Mouse (Mus musculus): ENCODE data around the gene Arhgef3.

Arhgef3 gene

DNA sequence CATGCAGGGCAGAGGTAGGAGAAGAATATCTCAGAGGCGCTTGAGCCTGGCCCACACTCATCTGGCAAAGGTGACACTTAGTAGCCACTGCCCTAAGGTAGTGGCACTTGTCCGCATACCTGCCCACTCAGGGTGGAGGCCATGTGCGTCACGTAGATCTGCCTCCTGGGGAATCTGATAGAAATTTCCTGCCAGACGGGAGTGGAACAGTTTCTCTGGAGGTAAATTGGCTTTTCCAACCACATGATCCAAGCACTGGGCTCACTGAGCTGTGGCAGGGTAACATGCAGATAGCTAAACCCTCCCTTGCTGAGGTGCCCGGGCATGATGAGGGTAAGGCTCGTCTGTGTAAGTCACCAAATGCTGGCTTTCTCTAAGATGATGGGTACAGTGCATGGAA lies 46.1 kb downstream of the Arhgef3 start:
- in situ Hi-C loops (cut with MboI, MseI): loop anchor here (25.0 kb wide), 1 partner anchor 552 kb away; no protein-coding TSS in a partner anchor

DNA sequence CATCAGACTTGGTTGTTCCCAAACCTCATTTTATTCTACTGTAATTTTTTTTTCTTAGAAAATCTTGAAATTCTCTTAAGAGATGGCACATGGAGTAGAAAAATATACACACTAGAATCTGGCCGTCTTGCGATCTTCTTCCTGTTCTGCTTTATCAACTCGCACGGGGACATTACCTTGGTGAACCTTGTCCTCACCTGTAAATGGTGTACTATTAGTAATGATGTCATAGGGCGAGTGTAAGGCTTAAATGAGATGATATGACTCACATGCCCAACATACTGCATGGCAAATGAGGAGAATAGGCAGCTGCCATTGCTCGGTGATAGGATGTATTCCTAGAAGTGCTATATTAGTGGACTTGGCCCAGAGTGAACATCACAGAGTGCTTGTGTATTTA lies 49.9 kb downstream of the Arhgef3 start:
- in situ Hi-C loops (cut with MboI, MseI): loop anchor here (25.0 kb wide), 1 partner anchor 548 kb away; no protein-coding TSS in a partner anchor

DNA sequence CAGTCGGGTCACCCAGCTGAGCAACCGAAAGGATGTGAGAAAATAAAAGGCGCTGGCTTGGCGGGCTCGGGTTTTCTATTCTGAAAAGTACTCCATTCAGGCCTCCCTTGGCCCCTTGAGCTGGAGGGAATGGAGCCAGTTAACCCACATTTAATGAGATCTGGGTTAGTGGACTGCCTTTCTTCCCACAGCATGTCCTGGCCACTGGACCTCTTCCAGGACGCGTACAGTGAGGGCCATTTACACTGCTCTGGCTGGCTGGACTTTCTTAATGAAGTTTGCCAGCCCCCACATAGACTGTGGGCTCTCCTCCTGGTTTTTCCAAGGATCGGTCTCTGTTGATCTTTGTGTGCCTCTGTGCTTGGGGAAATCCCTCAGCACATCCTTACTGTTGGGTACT lies 52.1 kb downstream of the Arhgef3 start:
- in situ Hi-C loops (cut with MboI, MseI): loop anchor here (25.0 kb wide), 1 partner anchor 546 kb away; no protein-coding TSS in a partner anchor

DNA sequence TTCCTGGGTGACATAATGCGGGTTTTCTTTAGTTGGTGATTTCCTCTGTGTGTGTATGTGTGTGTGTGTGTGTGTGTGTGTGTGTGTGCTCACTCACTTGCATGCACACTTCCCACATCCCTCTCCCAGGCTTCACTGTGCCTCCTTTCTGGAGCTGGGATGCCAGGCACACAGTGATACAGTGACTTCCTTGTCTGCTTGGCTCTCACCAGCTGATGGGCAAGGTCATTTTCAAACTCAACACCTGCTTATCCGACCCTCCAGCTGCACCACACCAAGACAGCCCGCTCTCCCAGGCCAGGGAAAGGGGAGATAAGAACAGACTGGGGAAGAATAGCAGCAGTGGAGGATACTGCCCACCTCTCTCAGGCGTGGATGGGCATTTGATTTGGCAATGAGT lies 52.5 kb downstream of the Arhgef3 start:
- in situ Hi-C loops (cut with MboI, MseI): loop anchor here (25.0 kb wide), 1 partner anchor 545 kb away; no protein-coding TSS in a partner anchor

DNA sequence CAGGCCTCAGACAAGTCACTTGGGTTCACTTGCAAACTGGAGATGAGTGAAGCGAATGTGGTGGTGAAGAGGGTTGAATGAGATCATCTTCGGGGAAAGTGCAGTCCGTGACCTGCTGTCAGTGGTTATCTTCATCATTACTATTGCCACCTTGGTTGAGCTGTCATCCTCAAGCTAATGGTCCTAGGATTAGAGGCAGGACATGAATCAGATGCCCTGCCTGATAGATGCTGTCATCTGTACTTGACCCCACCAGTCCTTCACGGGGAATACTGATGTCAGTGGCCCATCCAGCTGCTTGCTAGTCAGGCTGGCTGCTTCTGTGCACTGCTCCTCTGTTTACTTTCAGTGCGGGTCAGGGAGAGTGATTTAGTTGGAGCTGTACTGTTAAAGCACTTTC lies 53.7 kb downstream of the Arhgef3 start:
- in situ Hi-C loops (cut with MboI, MseI): loop anchor here (25.0 kb wide), 1 partner anchor 544 kb away; no protein-coding TSS in a partner anchor

DNA sequence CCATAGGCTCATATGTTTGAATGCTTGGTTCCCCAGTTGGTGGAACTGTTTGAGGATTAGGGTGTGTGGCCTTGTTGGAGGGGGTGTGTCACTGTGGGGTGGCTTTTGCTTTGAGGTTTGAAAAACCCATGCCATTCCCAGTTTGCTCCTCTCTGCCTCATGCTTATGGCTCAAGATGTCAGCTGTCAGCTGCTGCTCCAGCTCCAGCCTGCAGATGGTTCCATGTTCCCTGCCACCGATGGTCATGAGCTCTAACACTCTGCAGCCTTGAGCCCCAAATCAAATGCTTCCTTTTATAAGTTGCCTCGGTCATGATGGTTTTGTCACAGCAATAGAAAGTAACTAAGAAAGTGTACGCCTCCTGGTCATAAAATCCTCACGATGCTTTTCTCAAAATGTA lies 54.6 kb downstream of the Arhgef3 start:
- in situ Hi-C loops (cut with MboI, MseI): loop anchor here (25.0 kb wide), 1 partner anchor 543 kb away; no protein-coding TSS in a partner anchor

DNA sequence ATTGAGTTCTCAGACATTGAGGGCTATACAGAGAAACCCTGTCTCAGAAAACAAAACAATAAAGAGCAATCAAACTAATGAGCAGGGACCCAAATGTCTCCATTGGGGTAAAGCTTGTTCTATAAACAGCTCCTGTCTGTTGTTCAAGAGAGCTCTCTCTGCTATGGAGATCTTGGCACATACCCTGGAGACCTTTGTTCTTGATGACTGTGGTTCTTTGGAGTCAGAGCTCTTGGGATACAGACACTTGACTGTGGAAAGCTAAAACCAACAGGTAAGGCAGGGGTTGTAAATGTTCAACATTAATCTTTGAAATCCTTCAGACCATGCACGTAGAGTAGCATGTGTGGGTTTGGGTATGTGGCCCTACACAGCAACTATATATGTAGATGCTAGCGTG lies 55.7 kb downstream of the Arhgef3 start:
- in situ Hi-C loops (cut with MboI, MseI): loop anchor here (25.0 kb wide), 1 partner anchor 542 kb away; no protein-coding TSS in a partner anchor

DNA sequence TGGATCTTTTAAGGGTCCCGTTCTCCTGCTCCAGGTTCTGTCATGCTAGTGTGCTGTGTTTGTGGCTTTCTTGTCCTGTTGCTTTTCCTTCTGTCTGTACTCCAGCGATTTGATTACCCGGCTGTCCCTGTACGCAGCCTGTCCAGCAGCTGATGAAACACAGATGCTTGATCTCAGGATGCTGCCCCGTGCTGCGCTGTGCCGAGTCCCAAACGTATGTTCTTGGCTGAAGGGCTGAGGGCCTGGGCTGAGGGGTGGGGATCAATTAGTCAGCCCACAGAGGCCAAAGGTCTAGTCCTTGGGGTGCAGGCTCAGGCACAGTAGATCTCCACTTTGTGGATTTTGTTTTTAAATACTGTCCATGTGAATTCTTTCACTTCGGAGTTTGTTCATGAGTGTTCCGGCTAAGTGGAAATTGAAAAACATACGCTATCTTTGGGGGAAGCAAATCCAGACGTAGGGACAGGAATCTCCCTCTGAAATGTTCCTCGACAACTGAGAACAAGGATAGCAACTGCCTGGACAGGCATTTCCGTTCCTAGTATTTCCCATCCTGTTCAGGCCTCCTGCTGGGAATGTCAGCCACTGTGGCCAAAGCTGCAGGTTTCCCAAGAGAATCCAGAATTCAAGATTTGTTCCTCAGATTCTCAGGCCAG lies 56.6 kb downstream of the Arhgef3 start:
- in situ Hi-C loops (cut with MboI, MseI): loop anchor here (25.0 kb wide), 1 partner anchor 541 kb away; no protein-coding TSS in a partner anchor

DNA sequence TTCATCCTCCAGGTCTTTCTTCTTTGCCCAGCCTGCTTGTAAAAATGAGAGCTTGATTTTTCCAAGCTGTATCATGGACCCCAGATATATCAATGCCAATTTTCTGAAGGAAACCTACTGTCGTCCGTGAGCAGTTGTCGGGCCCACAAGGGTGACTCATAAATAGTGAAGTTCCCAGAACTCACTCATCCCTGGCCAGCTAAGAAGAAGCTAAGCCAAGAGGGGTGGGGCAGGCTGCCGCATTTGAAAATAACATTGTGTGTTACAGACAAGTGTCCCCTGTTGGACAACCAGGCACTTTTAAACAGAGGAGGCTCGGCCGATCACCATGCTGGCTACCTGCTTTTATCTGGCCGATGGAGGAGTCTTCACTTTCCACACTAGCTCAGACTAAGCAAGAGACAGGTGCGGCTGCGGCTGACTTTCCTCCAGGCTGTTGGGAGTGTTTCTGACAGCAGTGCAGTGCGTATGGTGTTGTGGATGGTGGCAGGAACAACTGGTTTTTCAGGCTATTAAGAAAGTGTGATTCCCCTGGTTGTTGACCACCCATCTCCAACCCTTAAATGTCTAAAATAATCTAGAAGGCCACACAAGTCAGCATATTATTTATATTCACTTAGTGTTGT lies 58.6 kb downstream of the Arhgef3 start:
- in situ Hi-C loops (cut with MboI, MseI): loop anchor here (25.0 kb wide), 1 partner anchor 539 kb away; no protein-coding TSS in a partner anchor

DNA sequence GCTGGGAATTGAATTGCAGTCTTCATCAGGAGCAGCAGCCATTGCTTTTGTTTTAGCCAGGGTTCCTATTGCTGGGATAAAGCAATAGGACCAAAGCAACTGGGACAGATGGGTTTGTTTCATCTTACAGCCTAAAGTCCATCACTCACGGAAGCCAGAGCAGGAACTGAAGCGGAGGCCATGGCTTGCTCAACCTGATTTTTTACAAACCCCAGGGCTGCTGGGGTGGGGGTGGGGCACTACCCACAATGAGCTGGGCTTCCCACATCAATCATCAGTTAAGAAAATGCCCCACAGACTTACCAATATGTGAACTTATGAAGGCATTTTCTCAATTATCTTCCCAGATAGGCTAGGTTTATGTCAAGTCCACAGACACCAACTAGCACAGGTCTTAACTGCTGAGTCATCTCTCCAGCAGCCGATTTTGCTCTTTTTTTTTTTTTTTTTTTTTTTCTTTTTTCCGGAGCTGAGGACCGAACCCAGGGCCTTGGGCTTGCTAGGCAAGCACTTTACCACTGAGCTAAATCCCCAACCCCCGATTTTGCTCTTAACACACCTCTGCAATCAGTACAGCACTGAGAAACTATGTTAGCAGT lies 59.6 kb downstream of the Arhgef3 start:
- in situ Hi-C loops (cut with MboI, MseI): loop anchor here (25.0 kb wide), 1 partner anchor 538 kb away; no protein-coding TSS in a partner anchor

DNA sequence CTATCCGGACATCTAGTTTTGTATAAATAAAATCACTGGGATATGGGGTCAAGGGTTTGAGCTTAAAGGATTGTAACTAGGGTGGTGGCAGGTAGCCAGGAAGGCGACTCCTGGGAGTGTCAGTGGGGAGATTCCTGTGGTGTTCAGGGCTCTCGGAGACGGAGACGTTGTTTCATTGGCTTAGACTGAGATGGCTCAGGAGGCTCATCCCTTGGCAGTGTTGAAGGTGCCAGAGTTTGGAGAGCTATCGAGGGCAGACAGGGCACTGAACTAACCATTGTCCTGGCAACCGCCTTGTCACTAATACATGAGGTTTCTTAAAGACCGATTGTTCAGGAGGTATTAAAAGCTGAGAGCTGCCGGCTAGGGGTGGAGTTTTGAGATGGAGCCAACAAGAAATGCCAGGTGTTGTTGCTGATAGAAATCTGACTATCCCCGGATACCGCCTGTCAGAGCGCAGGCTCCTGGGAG lies 60.2 kb downstream of the Arhgef3 start:
- in situ Hi-C loops (cut with MboI, MseI): loop anchor here (25.0 kb wide), 1 partner anchor 537 kb away; no protein-coding TSS in a partner anchor

DNA sequence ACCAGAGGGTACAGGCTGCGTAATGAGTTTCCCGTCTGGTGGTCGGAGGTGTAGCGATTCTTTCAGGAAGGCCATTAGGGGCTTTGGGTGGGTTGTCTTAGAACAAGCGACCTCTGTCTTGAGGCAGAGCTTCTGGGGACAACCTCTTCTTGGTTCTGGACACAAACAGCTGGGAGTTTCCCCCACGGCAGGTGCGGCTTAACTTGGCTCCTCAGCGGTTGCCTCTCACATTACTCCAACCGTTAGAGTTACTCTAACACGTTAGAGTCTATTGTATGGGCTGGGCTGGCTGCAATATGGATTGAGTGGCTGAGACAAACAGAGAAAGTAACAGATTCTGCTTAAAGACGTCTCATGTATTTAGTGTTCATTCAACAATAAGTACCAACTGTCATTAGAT lies 60.6 kb downstream of the Arhgef3 start:
- in situ Hi-C loops (cut with MboI, MseI): no loop called here

DNA sequence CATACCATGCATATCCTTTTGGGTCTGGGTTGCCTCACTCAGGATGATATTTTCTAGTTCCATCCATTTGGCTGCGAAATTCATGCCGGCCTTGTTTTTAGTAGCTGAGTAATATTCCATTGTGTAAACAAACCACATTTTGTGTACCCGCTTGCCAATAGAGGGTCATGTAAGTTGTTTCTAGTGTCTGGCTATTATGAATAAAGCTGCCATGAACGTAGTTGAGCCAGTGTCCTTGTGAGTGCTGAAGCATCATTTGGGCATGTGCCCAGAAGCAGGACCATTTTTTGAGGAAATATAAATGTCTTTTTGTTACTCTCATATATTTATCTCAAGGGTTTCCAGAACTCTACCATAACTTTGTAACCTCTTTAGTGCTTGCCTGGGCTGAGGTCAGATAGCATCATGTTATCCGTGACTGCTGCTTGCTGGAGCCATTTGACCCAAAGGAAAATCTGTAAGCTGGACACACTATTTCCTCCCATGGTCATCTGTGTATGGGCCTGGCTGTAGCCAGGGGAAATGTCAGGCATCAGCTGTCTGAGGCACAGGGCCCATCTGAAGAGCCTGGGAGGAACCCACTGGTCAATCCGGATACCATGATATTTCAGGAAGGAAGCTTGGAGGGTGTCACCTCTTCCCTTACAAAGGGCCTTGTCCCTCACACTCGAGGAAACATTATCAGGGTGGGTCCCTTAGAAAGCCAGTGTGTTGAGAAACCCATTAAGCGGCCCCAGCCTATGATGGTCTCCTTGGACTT lies 63.3 kb downstream of the Arhgef3 start:
- in situ Hi-C loops (cut with MboI, MseI): no loop called here

DNA sequence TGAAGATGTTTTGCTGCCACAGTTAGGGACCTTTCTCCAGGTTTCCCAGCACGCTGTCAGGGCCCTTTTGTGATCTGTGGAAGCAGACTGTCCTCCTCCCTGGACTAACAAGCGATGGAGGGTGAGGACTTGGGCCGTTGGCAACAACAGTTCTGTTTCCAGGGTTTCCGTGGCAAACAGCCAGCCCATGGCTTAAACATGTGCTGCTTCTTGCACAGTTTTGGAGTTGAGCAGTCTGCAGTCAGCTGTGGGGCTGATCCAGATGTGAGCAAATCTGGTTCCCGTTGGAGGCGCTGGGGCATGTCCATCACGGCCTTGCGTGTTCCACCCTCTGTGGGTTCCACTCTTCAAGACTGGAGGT lies 63.8 kb downstream of the Arhgef3 start:
- in situ Hi-C loops (cut with MboI, MseI): no loop called here

DNA sequence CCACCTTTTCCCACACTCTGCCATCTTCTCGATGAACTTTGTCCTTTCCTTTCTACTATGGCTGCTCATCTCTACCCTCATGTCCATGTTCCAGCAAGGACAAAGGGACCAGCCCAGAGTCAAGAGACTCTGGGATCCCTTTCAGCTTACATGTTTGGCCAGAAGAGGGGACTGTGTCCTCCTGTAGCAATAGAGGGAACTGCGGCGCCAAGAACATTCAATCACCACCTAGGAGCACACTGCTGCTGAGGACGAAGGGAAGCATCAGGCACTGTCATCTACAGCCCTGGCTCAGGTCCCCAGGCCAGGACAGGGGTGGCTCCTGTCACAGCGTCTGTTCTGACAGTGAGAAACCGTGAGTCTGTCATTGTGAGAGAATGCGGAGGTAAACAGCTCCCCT lies 65.1 kb downstream of the Arhgef3 start:
- in situ Hi-C loops (cut with MboI, MseI): no loop called here

DNA sequence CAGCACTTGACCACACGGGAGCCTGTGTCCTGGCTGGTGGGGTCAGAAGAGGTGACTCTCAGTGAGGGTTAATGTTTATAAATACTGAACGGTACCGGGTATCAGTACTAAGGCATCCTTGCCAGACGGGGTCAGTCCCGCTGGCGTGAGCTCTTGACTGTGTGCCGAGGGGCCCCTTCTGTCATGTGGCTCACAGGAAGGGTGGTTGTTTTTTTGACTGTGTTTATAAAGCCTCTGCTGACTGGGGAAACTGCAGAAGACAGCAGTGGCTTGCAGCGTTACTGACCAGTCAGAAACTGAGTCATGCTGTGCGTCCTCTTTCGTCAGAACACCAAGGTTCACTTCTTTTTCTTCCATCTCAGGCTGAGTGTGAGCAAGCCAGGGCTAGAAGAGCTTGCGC lies 67.4 kb downstream of the Arhgef3 start:
- in situ Hi-C loops (cut with MboI, MseI): no loop called here

DNA sequence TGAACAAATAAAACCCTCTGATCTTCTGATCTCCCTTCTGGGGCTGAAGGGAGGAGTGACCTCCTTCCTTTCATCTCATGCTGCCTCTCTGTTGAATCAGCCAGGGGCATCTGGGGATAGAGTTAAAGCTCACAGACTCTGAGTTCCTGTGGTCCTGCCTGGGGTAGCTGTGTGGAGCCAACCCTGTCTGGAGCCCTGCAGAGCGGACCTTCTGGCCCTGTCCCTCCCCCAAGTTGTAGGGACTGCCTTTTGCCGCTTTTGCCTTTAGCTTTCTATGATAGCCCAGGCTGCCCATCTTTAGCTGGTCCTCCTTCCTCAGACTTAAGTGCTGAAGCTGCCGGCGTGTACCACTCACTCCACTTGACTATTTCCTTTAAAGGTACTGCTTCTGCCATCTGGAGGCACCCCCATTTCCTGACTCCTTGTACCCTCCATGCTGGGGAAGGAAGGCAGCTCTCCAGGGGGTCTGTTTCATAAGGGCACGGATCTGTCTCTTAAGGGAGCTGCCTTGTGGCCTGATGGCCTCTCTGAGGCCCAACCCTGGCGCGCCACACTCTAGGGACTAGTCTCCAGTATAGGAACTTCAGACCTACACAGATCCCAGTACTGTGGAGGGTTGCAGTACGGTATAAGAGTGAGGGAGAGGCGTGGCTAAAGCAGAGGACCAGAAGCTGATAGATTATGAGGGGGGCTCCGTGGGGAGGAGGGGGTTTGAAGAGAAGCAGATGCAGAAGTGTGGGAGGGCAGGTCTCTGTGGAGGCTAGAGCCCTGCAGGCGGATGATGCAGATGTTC lies 68.1 kb downstream of the Arhgef3 start:
- in situ Hi-C loops (cut with MboI, MseI): no loop called here

DNA sequence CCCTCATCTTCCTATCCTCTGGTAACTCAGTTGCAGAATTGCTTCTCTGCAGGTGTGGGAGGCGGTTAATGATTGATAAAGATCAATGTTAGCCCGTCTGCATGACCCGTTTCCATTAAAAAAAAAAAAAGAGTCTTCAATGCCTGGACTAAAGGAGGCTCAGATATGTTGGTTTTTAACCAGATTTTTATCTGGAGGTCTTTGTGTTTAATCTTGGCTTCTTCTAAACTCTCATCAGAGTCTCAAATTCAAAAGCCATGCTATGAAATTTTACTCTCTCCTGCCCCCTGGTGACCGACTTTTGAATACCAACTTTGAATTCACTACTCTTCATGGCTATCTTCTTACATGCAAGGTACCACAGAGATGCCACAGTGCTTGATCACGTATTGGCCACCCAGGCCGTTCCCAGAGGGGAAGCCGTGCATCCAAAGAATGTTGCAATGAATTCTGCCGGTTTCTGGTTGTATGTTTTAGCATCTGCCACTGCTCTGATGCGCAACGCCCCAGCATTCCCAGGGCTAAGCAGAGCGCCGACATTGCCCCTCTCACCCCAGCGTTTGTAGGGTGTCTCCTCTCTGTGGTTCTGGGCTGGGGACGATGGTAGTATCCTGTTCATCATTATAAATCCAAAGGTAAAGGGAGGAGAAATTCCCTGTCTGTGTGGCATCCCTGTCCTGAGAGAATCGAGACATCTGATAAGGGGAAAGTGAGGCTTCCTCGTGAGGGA lies 69.0 kb downstream of the Arhgef3 start:
- in situ Hi-C loops (cut with MboI, MseI): no loop called here

DNA sequence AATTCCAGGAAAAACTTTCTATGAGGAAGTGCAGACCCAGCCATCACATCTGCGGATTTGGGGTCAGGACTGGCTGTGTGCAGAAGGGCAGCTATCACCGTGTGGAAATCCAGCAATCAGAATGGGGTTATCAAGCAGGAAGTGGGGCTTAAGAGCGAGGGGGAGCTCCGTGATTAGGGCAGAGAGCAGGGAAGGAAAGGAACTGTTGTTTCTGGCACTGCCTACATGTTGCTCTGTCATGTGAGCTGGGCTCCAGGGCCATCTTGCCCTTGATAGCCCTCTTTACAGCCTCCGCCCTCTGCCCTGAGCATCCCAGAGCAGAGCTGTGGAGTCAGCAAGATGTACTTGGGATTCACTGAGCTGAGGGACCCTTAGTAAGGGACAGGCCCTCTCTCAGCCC lies 71.2 kb downstream of the Arhgef3 start:
- in situ Hi-C loops (cut with MboI, MseI): no loop called here

DNA sequence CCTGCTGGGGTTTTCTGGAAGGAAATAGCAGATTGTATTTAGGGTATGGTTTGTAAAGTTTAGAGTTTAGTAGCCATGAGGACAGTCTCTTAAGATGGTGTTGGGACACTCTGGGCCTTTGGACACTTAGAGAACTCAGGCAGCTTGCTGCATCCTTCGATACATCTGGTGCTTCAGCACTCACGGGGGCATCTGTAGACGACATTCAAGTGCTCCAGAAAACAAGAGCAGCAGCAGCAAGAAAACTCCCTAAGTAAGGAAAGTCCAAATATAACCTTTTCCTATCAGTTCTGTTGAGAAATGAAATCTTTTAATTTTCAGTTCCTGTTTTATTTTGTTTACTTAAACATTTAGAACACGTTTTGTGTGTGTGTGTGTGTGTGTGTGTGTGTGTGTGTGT lies 71.9 kb downstream of the Arhgef3 start:
- in situ Hi-C loops (cut with MboI, MseI): no loop called here
